ENCODE assay signal across 10 mouse cellular contexts in the genomic region with DNA sequence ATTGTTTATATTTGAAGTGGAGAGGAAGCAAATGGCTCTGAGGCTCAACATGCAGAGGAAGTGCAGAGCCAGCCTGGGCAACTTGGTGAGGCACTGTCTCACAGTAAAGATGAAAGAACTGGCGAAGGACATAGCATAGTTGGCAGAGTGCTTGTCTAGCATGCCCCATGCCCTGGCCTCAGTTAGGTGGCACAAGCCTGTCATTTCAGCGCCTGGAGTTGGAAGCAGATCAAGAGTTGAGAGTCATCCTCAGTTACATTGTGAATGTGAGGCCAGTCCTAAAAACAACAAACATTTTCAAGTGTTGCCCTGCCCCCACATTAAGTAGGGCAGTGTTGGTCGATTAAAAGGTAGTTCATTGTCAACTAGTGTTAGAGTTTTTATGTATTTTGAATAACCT. TPM values are rescaled to one million over a fixed set of nuclear protein-coding genes. Genes with fewer than 3 reads are reported as not detected.
A peak's percentile ranks its signal among the peaks of the same experiment; 100 is the strongest.
DNase-seq lines count a peak whose midpoint lies in the region; TF ChIP-seq lines count a peak whose summit lies in the region.
"Had no signal": no experiment of that assay in that cellular context is flagged by ENCODE, and none has a peak within 500 bp of the region (broad histone marks: within the 10 kb centered on the region; RNA-seq: fewer than 3 reads in every experiment).

No protein-coding gene starts in this region.

- H3K27ac ChIP-seq in kidney, adult 2 months (ENCODE audit: insufficient read depth, low read depth, low read length) = no peak overlapping the region
- H3K27ac ChIP-seq: limb, embryonic 10.5 days had no signal

- intact Hi-C loops in left cerebral cortex, postnatal 4 days (cut with DNase I) = no loop called here

- H3K36me3 ChIP-seq in kidney, adult 2 months (ENCODE audit: control insufficient read depth, insufficient read depth, low read length) = no peaks in the 10 kb centered on the region

- DNase-seq in cerebellum, adult 18-20 months = peak; percentile 17 to 22
- no peak for DNase-seq in cerebellum, postnatal 4 days (ENCODE audit: low spot score in 2 of 2)
- DNase-seq in kidney, adult 2 months = peak; percentile 58
- no peak for DNase-seq in kidney, adult 9 months
- DNase-seq in adrenal gland, postnatal 14 days = peak; percentile 73
- DNase-seq in heart, postnatal 4 days = peak; percentile 48
- DNase-seq in frontal cortex, postnatal 25 days (ENCODE audit: low spot score in 2 of 2) = no peak
- no peak for DNase-seq in left cerebral cortex, postnatal 4 days
- DNase-seq: cerebellum, adult 11 months had no signal

- TF ChIP-seq POLR2A in kidney, adult 2 months (IDR thresholded peaks at IDR 0.05; ENCODE audit: low read depth, low read length) = no peak

- TF ChIP-seq CTCF in kidney, adult 2 months (conservative IDR thresholded peaks at IDR 0.05; ENCODE audit: insufficient read depth, insufficient read length, low read depth, low read length) = no peak

- 24% methylated on average over 3 of the region's 3 CpGs for WGBS in kidney, adult 2 months

- H3K4me1 ChIP-seq in kidney, adult 2 months (ENCODE audit: control insufficient read depth, insufficient read depth, low read length) = peaks cover 19% of the 10 kb centered on the region
- H3K4me1 ChIP-seq: limb, embryonic 10.5 days had no signal

- no peaks in the 10 kb centered on the region for H3K27me3 ChIP-seq in kidney, adult 2 months (replicated peaks; ENCODE audit: control insufficient read depth, insufficient read depth, low read length)

- no peak overlapping the region for H3K4me3 ChIP-seq in kidney, adult 2 months (ENCODE audit: insufficient read depth, low read depth, low read length)
- H3K4me3 ChIP-seq: limb, embryonic 10.5 days had no signal

RNA-seq across cellular contexts. Expression of gene Ap1g1, which starts 32.1 kb away (rescaled TPM):
- 67.0 and 72.0 TPM in 2 replicates for polyA plus RNA-seq in kidney, adult 2 months (2012; rRNA removed)
- total RNA-seq in adrenal gland, postnatal 14 days (2021) = 80.0 and 81.2 TPM in 2 replicates
- total RNA-seq in heart, postnatal 4 days (2021) = 10 to 100 TPM; 51.8 to 55.9 TPM
- total RNA-seq in left cerebral cortex, postnatal 4 days (2021) = 100 to 1,000 TPM; 110 to 116 TPM

RNA-seq across cellular contexts. Expression of gene Phlpp2, which starts 57.9 kb away (rescaled TPM):
- polyA plus RNA-seq in kidney, adult 2 months (2012; rRNA removed) = 6.5 and 6.9 TPM in 2 replicates
- total RNA-seq in adrenal gland, postnatal 14 days (2021) = 9.6 and 10.1 TPM in 2 replicates
- total RNA-seq in heart, postnatal 4 days (2021) = 1 to 10 TPM; 6.0 to 6.5 TPM
- total RNA-seq in left cerebral cortex, postnatal 4 days (2021) = 10 to 100 TPM; 28.2 to 31.7 TPM

Comparison
In these comparisons a context has a peak if more than half of its experiments do, and no peak if none do; other contexts are left out.
1. DNase-seq: peak in cerebellum, adult 18-20 months (2 of 2), kidney, adult 2 months (single experiment), adrenal gland, postnatal 14 days (single experiment) and heart, postnatal 4 days (single experiment); none in cerebellum, postnatal 4 days (0 of 2), kidney, adult 9 months (single experiment), frontal cortex, postnatal 25 days (0 of 2) and left cerebral cortex, postnatal 4 days (single experiment).